ENCODE assay signal across 14 mouse cellular contexts in the genomic region with DNA sequence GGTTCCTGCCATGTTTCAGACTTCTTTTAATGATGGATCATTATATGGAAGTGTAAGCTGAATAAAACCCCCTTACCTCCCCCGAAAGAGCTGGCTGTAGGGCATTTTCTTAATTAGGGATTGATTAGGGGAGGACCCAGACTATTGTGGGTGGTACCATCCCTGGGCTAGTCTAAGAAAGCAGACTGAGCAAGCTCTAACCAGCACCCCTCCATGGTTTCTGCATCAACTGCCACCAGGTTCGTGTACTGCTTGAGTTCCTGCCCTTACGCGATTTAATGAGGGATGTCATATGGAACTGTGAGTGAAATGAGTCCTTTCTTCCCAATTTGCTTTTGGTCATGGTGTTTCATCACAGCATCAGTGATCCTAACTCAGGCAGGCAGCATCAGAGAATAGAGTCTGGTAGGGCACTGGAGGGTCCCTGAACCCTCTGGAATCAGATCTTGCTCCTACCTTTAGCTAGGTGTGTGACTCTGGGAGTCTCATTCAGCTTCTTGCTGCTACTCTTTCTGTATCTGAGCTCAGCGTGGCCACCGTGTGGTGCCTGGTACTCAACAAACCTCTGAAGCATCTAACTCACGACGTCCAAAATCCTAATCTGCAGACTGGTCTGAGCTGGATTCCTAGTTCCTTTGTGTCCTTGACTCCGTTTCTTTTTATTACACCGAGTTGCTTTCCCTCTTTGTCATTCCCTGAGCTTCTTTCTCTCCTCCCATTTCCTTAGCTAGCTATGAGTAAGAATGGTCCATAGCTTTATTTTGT.
"Had no signal": no experiment of that assay in that cellular context is flagged by ENCODE, and none has a peak within 500 bp of the region (broad histone marks: within the 10 kb centered on the region; RNA-seq: fewer than 3 reads in every experiment).

No protein-coding gene starts in this region.

- DNase-seq: kidney, adult 8-10 months; kidney, postnatal 25 days; layer of hippocampus, adult 9-11 months; left cerebral cortex, postnatal 4 days; lung, adult 18-20 months; lung, postnatal 36 days; right cerebral cortex, adult 18-20 months; right cerebral cortex, postnatal 25 days; thymus, adult 2 months; thymus, postnatal 25 days had no signal

- H3K36me3 ChIP-seq: limb, embryonic 13.5 days had no signal

- H3K27ac ChIP-seq: limb, embryonic 13.5 days; liver, embryonic 14.5 days had no signal

- H3K4me1 ChIP-seq: limb, embryonic 13.5 days had no signal

- H3K9me3 ChIP-seq: limb, embryonic 13.5 days had no signal

- H3K27me3 ChIP-seq: limb, embryonic 13.5 days had no signal

- H3K9ac ChIP-seq: limb, embryonic 13.5 days; liver, embryonic 14.5 days had no signal

- ATAC-seq: inflammation-experienced regulatory T-cells, adult 6 months; intestine, postnatal 0 days had no signal

- H3K4me3 ChIP-seq: limb, embryonic 13.5 days had no signal

- H3K4me2 ChIP-seq: limb, embryonic 13.5 days had no signal
